Mouse (Mus musculus): Measurements from ENCODE around the gene Otos.
A peak's percentile ranks its signal among the peaks of the same experiment; 100 is the strongest.

Otos gene

GRCm38 (mm10) chr1:92637501-92638172 is 11.0 kb downstream of the Otos start:
- no peak for DNase-seq (ENCODE audit: low read depth, low spot score)
- Histone ChIP-seq H3K36me3 (ENCODE audit: control insufficient read depth, insufficient read depth, low read length, poor library complexity, severe bottlenecking) (peaks cover 6% of the 10 kb centered on the region), H3K27me3 (ENCODE audit: control insufficient read depth, insufficient read depth, low read length, poor library complexity, severe bottlenecking) (no peaks in the 10 kb centered on the region)

- H3K36me3 ChIP-seq (ENCODE audit: control insufficient read depth, insufficient read depth, low read length, poor library complexity, severe bottlenecking), result peaks cover 6% of the 10 kb centered on the region
- no peak for DNase-seq (ENCODE audit: low read depth, low spot score)
- no peaks in the 10 kb centered on the region for H3K27me3 ChIP-seq (ENCODE audit: control insufficient read depth, insufficient read depth, low read length, poor library complexity, severe bottlenecking)
These were observed 12.0 kb downstream of the Otos start for GRCm38 (mm10) chr1:92636676-92637075.

GRCm38 (mm10) chr1:92636015-92636414 is 12.6 kb downstream of the Otos start:
- DNase-seq (ENCODE audit: low read depth, low spot score), result no peak
- no peaks in the 10 kb centered on the region for H3K27me3 ChIP-seq (ENCODE audit: control insufficient read depth, insufficient read depth, low read length, poor library complexity, severe bottlenecking)
- peaks cover 6% of the 10 kb centered on the region for H3K36me3 ChIP-seq (ENCODE audit: control insufficient read depth, insufficient read depth, low read length, poor library complexity, severe bottlenecking)

- peaks cover 6% of the 10 kb centered on the region for H3K36me3 ChIP-seq (ENCODE audit: control insufficient read depth, insufficient read depth, low read length, poor library complexity, severe bottlenecking)
- no peak for DNase-seq (ENCODE audit: low read depth, low spot score)
- no peaks in the 10 kb centered on the region for H3K27me3 ChIP-seq (ENCODE audit: control insufficient read depth, insufficient read depth, low read length, poor library complexity, severe bottlenecking)
These were observed 13.6 kb downstream of the Otos start for GRCm38 (mm10) chr1:92634976-92635599.

- no peak for DNase-seq (ENCODE audit: low read depth, low spot score)
- Histone ChIP-seq H3K36me3 (ENCODE audit: control insufficient read depth, insufficient read depth, low read length, poor library complexity, severe bottlenecking) (peaks cover 6% of the 10 kb centered on the region), H3K27me3 (ENCODE audit: control insufficient read depth, insufficient read depth, low read length, poor library complexity, severe bottlenecking) (no peaks in the 10 kb centered on the region)
These were observed 14.1 kb downstream of the Otos start for GRCm38 (mm10) chr1:92634569-92634968.

- no peaks in the 10 kb centered on the region for H3K27me3 ChIP-seq (ENCODE audit: control insufficient read depth, insufficient read depth, low read length, poor library complexity, severe bottlenecking)
- H3K36me3 ChIP-seq (ENCODE audit: control insufficient read depth, insufficient read depth, low read length, poor library complexity, severe bottlenecking), result peaks cover 3% of the 10 kb centered on the region
- no peak for DNase-seq (ENCODE audit: low read depth, low spot score)
These were observed 14.9 kb downstream of the Otos start for GRCm38 (mm10) chr1:92633726-92634125.

- no peaks in the 10 kb centered on the region for H3K27me3 ChIP-seq (ENCODE audit: control insufficient read depth, insufficient read depth, low read length, poor library complexity, severe bottlenecking)
- DNase-seq (ENCODE audit: low read depth, low spot score), result no peak
- peaks cover 3% of the 10 kb centered on the region for H3K36me3 ChIP-seq (ENCODE audit: control insufficient read depth, insufficient read depth, low read length, poor library complexity, severe bottlenecking)
These were observed 15.7 kb downstream of the Otos start for GRCm38 (mm10) chr1:92632948-92633347.

GRCm38 (mm10) chr1:92632196-92632595 is 16.4 kb downstream of the Otos start:
- Histone ChIP-seq H3K36me3 (ENCODE audit: control insufficient read depth, insufficient read depth, low read length, poor library complexity, severe bottlenecking) (peaks cover 1% of the 10 kb centered on the region; the same call in 1 of the 2 replicates), H3K27me3 (ENCODE audit: control insufficient read depth, insufficient read depth, low read length, poor library complexity, severe bottlenecking) (no peaks in the 10 kb centered on the region)
- DNase-seq (ENCODE audit: low read depth, low spot score), result no peak

- H3K36me3 ChIP-seq (ENCODE audit: control insufficient read depth, insufficient read depth, low read length, poor library complexity, severe bottlenecking), result no peaks in the 10 kb centered on the region
- H3K27me3 ChIP-seq (ENCODE audit: control insufficient read depth, insufficient read depth, low read length, poor library complexity, severe bottlenecking), result no peaks in the 10 kb centered on the region
- no peak for DNase-seq (ENCODE audit: low read depth, low spot score)
These were observed 20.4 kb downstream of the Otos start for GRCm38 (mm10) chr1:92628227-92628626.

- DNase-seq (ENCODE audit: low read depth, low spot score), result no peak
- H3K36me3 ChIP-seq (ENCODE audit: control insufficient read depth, insufficient read depth, low read length, poor library complexity, severe bottlenecking), result no peaks in the 10 kb centered on the region
- no peaks in the 10 kb centered on the region for H3K27me3 ChIP-seq (ENCODE audit: control insufficient read depth, insufficient read depth, low read length, poor library complexity, severe bottlenecking)
These were observed 30.3 kb downstream of the Otos start for GRCm38 (mm10) chr1:92618360-92618759.

- H3K36me3 ChIP-seq (ENCODE audit: control insufficient read depth, insufficient read depth, low read length, poor library complexity, severe bottlenecking), result no peaks in the 10 kb centered on the region
- no peak for DNase-seq (ENCODE audit: low read depth, low spot score)
- no peaks in the 10 kb centered on the region for H3K27me3 ChIP-seq (ENCODE audit: control insufficient read depth, insufficient read depth, low read length, poor library complexity, severe bottlenecking)
These were observed 31.2 kb downstream of the Otos start, which contains the start of gene Olfr12 for GRCm38 (mm10) chr1:92617488-92617887. Gene Olfr12 (plus strand): TSS chr1:92617788.

- Histone ChIP-seq H3K36me3 (ENCODE audit: control insufficient read depth, insufficient read depth, low read length, poor library complexity, severe bottlenecking) (no peaks in the 10 kb centered on the region), H3K27me3 (ENCODE audit: control insufficient read depth, insufficient read depth, low read length, poor library complexity, severe bottlenecking) (no peaks in the 10 kb centered on the region)
- DNase-seq (ENCODE audit: low read depth, low spot score), result no peak
These were observed 32.6 kb downstream of the Otos start for GRCm38 (mm10) chr1:92616046-92616445.

GRCm38 (mm10) chr1:92614516-92614915 is 34.1 kb downstream of the Otos start:
- no peaks in the 10 kb centered on the region for H3K27me3 ChIP-seq (ENCODE audit: control insufficient read depth, insufficient read depth, low read length, poor library complexity, severe bottlenecking)
- no peaks in the 10 kb centered on the region for H3K36me3 ChIP-seq (ENCODE audit: control insufficient read depth, insufficient read depth, low read length, poor library complexity, severe bottlenecking)
- DNase-seq (ENCODE audit: low read depth, low spot score), result peak; percentile 4

GRCm38 (mm10) chr1:92613175-92613574 is 35.5 kb downstream of the Otos start:
- no peak for DNase-seq (ENCODE audit: low read depth, low spot score)
- no peaks in the 10 kb centered on the region for H3K27me3 ChIP-seq (ENCODE audit: control insufficient read depth, insufficient read depth, low read length, poor library complexity, severe bottlenecking)
- H3K36me3 ChIP-seq (ENCODE audit: control insufficient read depth, insufficient read depth, low read length, poor library complexity, severe bottlenecking), result no peaks in the 10 kb centered on the region

GRCm38 (mm10) chr1:92611008-92611407 is 37.6 kb downstream of the Otos start:
- no peaks in the 10 kb centered on the region for H3K36me3 ChIP-seq (ENCODE audit: control insufficient read depth, insufficient read depth, low read length, poor library complexity, severe bottlenecking)
- no peaks in the 10 kb centered on the region for H3K27me3 ChIP-seq (ENCODE audit: control insufficient read depth, insufficient read depth, low read length, poor library complexity, severe bottlenecking)
- DNase-seq (ENCODE audit: low read depth, low spot score), result peak; percentile 70

Data from splenic B cell, adult 2 months (primary cell).